Mouse (Mus musculus) embryonic facial prominence, embryonic 14.5 days (tissue): ENCODE measurements at regions not wholly inside any gene's neighbourhood (a gene's known extent, or its start where the extent isn't known, plus 50 kb on each side); places are given as distances from the start of the nearest gene placed in this dataset.

Experiments
- ATAC-seq: fragments of 200-750 bp; cut with Nextera tagmentation; 2 replicates; pipeline ENCODE4 v1.8.0; 2017; ENCODE audit warnings: low read depth, moderate number of reproducible peaks, moderate TSS enrichment
- DNase-seq: peaks from one replicate; pipeline ENCODE4 v3.0.0-alpha.2; 2015; ENCODE audit warnings: low spot score
- H3K27ac ChIP-seq: fragments of 300-500 bp; sonication (generic); replicated peaks from 2 replicates; pipeline ENCODE4 v1.5.1; 2014; ENCODE audit warnings: low read depth, mild to moderate bottlenecking, low read length, moderate library complexity
- H3K27me3 ChIP-seq: fragments of 300-500 bp; sonication (generic); replicated peaks from 2 replicates; pipeline ENCODE4 v1.6.1; 2014; ENCODE audit warnings: low read length; ENCODE audit not compliant: control insufficient read depth, insufficient read depth
- H3K36me3 ChIP-seq: fragments of 300-500 bp; sonication (generic); 2 replicates; pipeline ENCODE4 v1.6.1; 2014; ENCODE audit warnings: low read length, mixed read lengths; ENCODE audit not compliant: control insufficient read depth, insufficient read depth
- H3K4me1 ChIP-seq: fragments of 300-500 bp; sonication (generic); 2 replicates; pipeline ENCODE4 v1.6.1; 2014; ENCODE audit warnings: antibody characterized with exemption, low read length; ENCODE audit not compliant: control insufficient read depth, insufficient read depth
- H3K4me2 ChIP-seq: fragments of 300-500 bp; sonication (generic); 2 replicates; pipeline ENCODE4 v1.6.1; 2014; ENCODE audit warnings: low read depth, mild to moderate bottlenecking, low read length, moderate library complexity, mixed read lengths
- H3K4me3 ChIP-seq: fragments of 300-500 bp; sonication (generic); 2 replicates; pipeline ENCODE4 v1.5.1; 2014; ENCODE audit warnings: low read depth, mild to moderate bottlenecking, low read length
- H3K9ac ChIP-seq: fragments of 300-500 bp; sonication (generic); 2 replicates; pipeline ENCODE4 v1.6.1; 2014; ENCODE audit warnings: low read depth, mild to moderate bottlenecking, low read length, moderate library complexity, mixed read lengths
- H3K9me3 ChIP-seq: fragments of 300-500 bp; sonication (generic); 2 replicates; pipeline ENCODE4 v1.6.1; 2016; ENCODE audit warnings: low read length; ENCODE audit not compliant: control insufficient read depth
- WGBS: fragments of 180-500 bp; shearing (Covaris S2); extraction: QIAGEN DNeasy Blood & Tissue Kit; methylation state at CpG from one replicate; pipeline ENCODE4 v1.1.7; 2014; 5-methylcytosine and 5-hydroxymethylcytosine counted together

DNA sequence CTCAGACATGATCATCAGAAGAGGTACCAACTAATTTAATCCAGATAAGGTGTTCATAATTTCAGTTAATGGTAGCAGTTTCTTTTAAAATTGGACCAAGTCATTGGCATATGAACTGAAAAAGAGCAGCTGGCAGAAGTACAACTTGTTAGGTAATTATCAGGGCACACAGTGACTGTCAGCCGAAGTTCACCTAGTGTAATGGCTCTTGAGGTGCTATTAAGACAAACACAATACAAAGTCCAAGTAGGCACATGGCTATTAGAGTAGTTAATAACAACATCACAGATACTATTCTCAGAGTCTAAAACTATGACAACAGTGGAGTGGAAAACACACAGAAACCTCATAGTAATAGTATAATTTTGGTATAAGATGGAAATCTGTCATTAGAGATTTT lies 730.7 kb downstream of the Slc22a22 start:
- Histone ChIP-seq H3K27ac (no peak overlapping the region), H3K27me3 (no peaks in the 10 kb centered on the region), H3K9ac (no peak overlapping the region), H3K4me1 (no peaks in the 10 kb centered on the region), H3K36me3 (no peaks in the 10 kb centered on the region), H3K4me3 (no peak overlapping the region), H3K4me2 (no peak overlapping the region), H3K9me3 (no peaks in the 10 kb centered on the region)
- DNase-seq (no peak), ATAC-seq (no peak)
- 52% methylated on average over 1 of the region's 1 CpGs for WGBS

- no peaks in the 10 kb centered on the region for H3K36me3 ChIP-seq
- no peak overlapping the region for H3K27ac ChIP-seq
- no peak overlapping the region for H3K9ac ChIP-seq
- no peaks in the 10 kb centered on the region for H3K4me1 ChIP-seq
- ATAC-seq (no peak), DNase-seq (no peak)
- H3K4me3 ChIP-seq: no peak overlapping the region
- no peaks in the 10 kb centered on the region for H3K9me3 ChIP-seq
- no peak overlapping the region for H3K4me2 ChIP-seq
- no peaks in the 10 kb centered on the region for H3K27me3 ChIP-seq
- WGBS: 47% methylated on average over 4 of the region's 4 CpGs
Measured at GRCm38 (mm10) chr15:56744915-56745314, 732.5 kb downstream of the Slc22a22 start.
